Mouse (Mus musculus): ENCODE data around the gene Tmed8. TPM values are rescaled to one million over a fixed set of nuclear protein-coding genes. Genes with fewer than 3 reads are reported as not detected.
"Not testable (repeated sequence)": the region's sequence is repeated elsewhere in the genome, so short reads cannot be mapped to it uniquely, and the experiment has no call there.

The Tmed8 gene
- 1 to 10 TPM; 3.8 to 4.6 TPM for total RNA-seq (2021)
- long read RNA-seq, experiment 1, partial matches to known transcripts: 0 of 3 reads
- long read RNA-seq, experiment 1, other reads (novel, unspliced or antisense): 3 of 3 reads
- long read RNA-seq, experiment 2, full-length matches to known transcripts: 1 of 1 reads
- long read RNA-seq, experiment 2, partial matches to known transcripts: 0 of 1 reads
- long read RNA-seq, experiment 2, other reads (novel, unspliced or antisense): 0 of 1 reads

DNA sequence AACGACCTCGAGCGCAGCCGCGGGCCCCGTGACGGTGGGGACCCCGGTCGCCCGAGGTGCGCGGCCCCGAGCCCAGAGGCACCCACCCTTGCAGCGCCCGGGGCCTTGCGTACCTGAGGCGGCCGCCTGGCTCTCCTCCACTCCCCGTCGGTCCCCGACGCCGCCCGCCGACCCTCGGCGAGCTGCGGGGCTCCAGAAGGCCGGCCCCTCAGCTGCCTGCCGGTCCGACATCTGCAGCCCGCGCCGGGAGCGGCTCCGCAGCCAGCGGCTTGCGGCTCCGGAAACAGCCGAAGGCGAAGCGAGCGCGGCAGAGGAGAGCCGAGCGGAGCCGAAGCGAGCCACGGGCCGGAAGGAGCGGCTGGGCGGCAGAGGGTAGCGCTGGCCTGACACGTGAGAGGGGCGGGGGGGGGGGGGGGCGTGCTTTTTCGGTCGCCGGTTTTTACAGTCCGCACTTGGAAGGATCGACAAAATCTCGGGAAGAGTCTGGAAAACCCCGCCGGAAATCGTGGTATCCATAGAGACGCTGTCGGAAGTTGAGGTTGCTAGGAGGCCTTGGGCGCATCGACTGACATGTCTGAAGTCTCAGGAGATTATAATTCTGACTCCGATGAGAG lies at the start of gene Tmed8:
Tmed8 (minus strand) TSS at position 482 of the 614 bp plus-strand sequence.
- DNase-seq (ENCODE audit: low spot score in 2 of 2): peak; percentile 54 to 83

DNA sequence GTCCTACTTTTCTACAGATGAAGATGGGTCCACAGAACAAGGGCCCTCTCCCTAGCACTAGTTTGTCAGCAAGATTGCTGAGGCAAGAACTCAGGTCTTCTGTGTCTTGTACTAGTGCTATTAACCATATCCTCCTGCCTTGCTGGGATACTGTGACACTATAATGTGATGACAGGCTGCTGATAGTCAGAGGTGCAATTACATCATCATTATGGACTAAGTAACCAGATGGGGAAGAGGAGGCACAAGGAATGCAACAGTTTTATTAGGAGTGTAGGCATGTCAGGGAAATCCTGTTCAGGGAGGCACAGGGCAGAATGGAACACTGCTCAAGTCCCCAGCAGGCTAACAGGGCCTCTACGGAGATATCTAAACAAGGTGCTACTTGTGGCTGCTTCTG lies 38.4 kb upstream of the Tmed8 start, which contains the start of gene Noxred1:
Noxred1 (minus strand) TSS at position 101 of the 400 bp plus-strand sequence.
- DNase-seq (ENCODE audit: low spot score in 2 of 2): no peak

DNA sequence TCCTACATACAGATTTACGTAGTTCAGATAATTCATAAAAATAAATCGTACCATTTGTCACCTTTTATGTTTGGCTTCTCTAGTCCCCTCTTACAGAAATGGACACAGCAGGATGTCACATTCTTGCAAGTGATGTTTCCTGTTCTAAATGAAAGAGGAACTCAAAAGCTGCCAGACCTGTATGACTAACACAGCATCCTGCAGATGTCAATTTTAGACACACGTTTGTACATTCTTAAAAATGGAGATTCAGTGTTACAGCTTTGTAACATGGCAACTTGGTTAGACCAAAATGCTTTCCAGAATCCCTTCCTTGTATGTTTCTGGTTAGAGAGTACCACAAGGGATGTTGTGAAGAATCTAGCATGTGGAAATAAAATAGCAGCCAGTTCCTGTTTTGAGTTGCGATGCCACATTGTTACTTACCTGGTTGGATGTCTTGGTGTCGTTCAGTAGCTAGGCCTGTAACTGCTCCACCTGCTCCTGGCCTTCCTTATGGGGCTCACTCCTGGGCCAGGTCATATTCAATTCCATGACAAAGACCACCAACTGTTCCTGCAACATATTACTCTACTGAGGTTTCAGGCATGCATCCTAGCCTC lies 36.7 kb upstream of the Tmed8 start:
- no peak for DNase-seq (ENCODE audit: low spot score in 2 of 2)

GRCm38 (mm10) chr12:87230379-87230895 lies 30.2 kb upstream of the Tmed8 start:
- DNase-seq (ENCODE audit: low spot score in 2 of 2): no peak

DNA sequence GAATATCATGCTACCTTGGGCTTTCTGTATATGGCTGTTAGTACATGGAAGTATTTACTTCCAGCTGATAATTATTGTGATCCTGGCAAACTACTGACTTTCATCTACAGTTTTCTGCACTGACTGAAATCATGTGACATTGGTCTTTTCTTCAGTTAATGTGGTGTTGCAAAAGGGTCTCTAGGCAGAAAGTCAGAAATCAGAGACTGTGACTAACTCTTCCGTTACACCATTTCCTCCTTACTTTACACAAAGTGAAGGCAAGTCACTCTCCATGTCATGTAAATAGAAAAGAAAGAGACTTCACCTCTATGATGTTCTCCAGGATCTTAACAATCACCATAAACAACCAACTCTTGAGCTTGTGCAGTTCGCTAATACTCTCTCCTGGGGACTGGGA lies 29.4 kb upstream of the Tmed8 start:
- no peak for DNase-seq (ENCODE audit: low spot score in 2 of 2)

DNA sequence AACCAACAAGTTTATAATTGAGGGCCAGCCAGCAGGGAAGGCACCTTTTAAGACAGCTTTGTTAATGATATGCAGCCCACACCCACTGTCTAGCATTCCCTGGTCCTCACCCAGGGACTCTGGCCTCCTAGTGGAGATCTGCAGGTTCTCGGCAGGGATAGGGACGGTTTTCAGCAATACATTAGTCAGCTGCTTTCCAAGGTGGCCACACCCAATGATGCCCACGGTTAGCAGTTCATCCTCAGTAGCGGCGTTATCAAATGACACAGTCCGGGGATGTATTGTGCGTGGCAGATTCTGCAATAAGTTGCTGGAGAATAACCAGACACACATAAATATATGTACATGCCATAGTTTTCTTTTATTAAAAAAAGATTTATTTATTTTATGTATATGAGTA lies 26.5 kb upstream of the Tmed8 start:
- DNase-seq (ENCODE audit: low spot score in 2 of 2): no peak

GRCm38 (mm10) chr12:87224950-87225349 lies 24.7 kb upstream of the Tmed8 start:
- no peak for DNase-seq (ENCODE audit: low spot score in 2 of 2)

DNA sequence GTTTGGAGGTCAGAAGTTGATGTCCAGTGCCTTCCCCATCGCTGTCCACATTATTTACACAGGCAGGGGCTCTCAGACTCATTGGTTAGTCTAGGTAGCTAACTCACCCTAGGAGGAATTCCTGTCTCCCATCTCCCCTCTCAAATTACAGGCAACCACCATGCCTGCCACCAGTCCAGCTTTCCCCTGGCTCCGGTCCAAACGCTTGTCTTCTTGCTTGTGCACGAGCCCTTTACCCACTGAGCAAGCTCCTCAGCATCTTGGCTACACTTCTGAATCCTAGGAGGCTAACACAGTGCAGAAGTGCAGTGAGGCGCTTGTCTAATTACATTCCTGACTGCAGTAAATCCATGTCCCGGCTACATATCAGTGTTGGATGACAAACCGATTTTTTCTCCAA lies 19.1 kb upstream of the Tmed8 start:
- DNase-seq (ENCODE audit: low spot score in 2 of 2): peak in 1 of 2 experiments; percentile 25

GRCm38 (mm10) chr12:87217596-87217995 lies 17.3 kb upstream of the Tmed8 start:
- no peak for DNase-seq (ENCODE audit: low spot score in 2 of 2)

- DNase-seq (ENCODE audit: low spot score in 2 of 2): no peak
Measured at GRCm38 (mm10) chr12:87216053-87216452, 15.8 kb upstream of the Tmed8 start.

DNA sequence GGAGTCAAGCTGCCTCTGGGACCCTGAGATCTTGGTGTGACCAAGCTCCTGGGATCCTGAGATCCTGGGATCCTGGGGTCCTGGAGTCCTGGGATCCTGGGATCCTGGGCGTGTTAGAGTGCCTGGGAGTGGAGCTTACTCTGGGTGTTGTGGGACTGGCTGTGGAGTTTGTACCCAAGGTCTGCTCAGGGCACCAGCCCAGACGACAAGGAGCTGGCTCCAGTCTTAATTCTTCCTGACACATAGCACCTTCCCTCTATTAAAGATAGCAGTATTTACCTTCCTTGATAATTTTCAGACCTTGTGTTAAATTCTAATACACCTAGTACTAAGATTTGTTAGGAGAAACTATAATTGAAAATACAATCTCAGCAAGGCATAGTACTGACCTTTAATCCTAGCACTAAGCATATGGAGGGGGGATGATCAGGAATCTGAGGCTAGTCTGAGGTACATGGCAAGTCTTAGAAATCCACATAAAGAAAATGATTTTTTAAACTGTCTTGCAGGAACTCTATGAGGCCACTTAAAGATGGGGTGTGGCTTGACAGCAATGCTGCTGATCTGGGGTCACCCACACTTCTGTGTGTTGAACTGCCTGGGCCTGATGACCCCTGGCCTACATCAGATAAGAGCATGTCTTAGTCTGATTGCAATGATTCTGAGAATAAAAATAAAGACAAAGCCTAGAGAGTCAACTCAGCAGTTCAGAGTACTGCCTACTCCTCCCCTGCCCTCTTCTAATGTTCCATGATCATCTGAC lies 12.8 kb upstream of the Tmed8 start:
- no peak for DNase-seq (ENCODE audit: low spot score in 2 of 2)

DNA sequence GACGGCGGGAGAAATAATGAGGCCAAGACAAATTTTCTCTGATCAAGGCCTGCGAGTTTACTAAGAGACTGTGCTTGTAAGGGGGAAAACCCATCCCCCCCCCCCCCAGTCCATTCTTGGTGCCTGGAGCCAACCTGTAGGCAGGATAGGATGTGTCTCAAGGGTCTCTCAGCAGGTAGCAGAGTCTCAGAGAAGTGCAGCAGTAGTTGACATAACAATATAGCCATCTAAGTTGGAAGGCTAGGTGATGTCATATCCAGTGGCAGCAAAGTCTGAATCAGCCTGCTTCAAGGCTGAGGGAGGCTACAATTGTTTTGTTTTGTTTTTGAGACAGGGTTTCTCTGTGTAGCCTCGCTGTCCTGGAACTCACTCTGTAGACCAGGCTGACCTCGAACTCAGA lies 5.5 kb upstream of the Tmed8 start:
- DNase-seq (ENCODE audit: low spot score in 2 of 2): not testable (repeated sequence)

DNA sequence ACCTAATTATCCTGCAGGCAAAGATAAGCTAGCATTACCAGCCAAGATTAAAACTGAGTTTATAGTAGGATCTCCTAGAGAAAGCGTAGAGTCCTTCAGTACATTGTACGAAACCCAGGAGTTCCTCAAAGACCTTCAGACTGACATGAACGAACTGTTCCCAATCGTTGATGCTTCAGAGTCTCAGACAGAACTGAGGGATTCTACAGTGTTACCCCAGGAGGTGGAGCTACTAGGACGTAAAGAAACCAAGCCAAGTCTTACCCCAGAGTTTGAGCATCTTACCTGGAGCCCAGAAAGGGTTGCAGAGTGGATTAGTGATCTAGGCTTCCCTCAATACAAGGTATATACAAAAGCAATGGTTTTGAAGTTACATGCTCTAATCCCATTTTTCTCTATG lies 1.4 kb upstream of the Tmed8 start:
- no peak for DNase-seq (ENCODE audit: low spot score in 2 of 2)

- peak; percentile 29 to 35 for DNase-seq (ENCODE audit: low spot score in 2 of 2)
Measured at GRCm38 (mm10) chr12:87199206-87199972, 865 bp downstream of the Tmed8 start, which contains the start of gene Samd15. TSS of gene Samd15 (plus strand) at chr12:87199723.

GRCm38 (mm10) chr12:87198792-87199191 lies 1.5 kb downstream of the Tmed8 start:
- no peak for DNase-seq (ENCODE audit: low spot score in 2 of 2)

GRCm38 (mm10) chr12:87196310-87196709 lies 3.9 kb downstream of the Tmed8 start:
- DNase-seq (ENCODE audit: low spot score in 2 of 2): no peak

- DNase-seq (ENCODE audit: low spot score in 2 of 2): no peak
Measured at GRCm38 (mm10) chr12:87195069-87195468, 5.2 kb downstream of the Tmed8 start.

GRCm38 (mm10) chr12:87193008-87193407 lies 7.2 kb downstream of the Tmed8 start:
- DNase-seq (ENCODE audit: low spot score in 2 of 2): no peak

- no peak for DNase-seq (ENCODE audit: low spot score in 2 of 2)
Measured at GRCm38 (mm10) chr12:87177631-87178030, 22.6 kb downstream of the Tmed8 start.

DNA sequence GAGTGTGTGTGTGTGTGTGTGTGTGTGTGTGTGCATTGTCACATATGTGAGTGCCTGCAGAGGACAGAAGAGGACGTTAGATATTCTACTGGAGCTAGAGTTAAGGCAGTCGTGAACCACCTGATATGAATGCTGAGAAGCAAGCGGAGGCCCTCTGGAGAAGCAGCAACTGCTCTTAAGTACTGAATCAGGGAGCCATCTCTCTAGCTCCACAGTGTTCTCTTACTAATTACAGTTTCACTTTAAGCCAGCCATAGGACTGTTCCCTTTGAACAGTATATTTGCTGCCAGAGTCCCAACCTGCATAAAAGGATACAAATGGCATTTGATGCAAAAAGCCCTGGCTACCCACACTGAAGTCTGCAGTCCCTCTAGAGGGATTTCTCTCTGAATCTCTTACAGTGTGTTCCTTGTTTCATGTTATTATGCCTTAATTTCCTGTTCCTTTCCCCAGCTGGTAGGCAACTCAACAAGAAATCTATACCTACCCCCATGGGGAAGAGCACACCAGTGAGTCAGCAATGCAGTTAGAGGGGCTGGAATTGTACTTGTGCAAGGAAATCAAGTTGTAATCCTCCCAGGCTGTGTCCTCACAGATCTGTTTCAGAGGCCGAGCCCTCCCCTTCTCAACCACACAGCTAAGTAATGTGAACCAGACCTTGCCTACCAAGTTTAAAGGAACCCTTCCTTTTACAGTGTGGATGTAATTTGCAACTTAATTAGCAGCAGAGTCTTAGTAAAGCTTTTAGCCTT lies 24.9 kb downstream of the Tmed8 start:
- no peak for DNase-seq (ENCODE audit: low spot score in 2 of 2)
